Mouse (Mus musculus) ES-Bruce4 (cell line): ENCODE measurements at regions not wholly inside any gene's neighbourhood (a gene's known extent, or its start where the extent isn't known, plus 50 kb on each side); places are given as distances from the start of the nearest gene placed in this dataset.

Experiments
- CTCF ChIP-seq: IDR thresholded peaks from one replicate; pipeline ENCODE4 v1.8.1; 2011; ENCODE audit warnings: low read depth, low read length
- EP300 ChIP-seq: IDR thresholded peaks from 2 replicates; pipeline ENCODE4 v1.6.1; 2011; ENCODE audit warnings: low read depth, low read length; ENCODE audit not compliant: insufficient read depth

- TF ChIP-seq CTCF (peak; percentile 81), EP300 (no peak)
Observed at GRCm38 (mm10) chr2:128422677-128423076, 168.3 kb upstream of the Spdye4c start.
